Mouse (Mus musculus): ENCODE results near the gene Olfr957.

Olfr957 gene

GRCm38 (mm10) chr9:39515531-39515930, at the start of gene Olfr957:
Olfr957 (minus strand) TSS chr9:39515809.
- no peak for DNase-seq (ENCODE audit: low spot score)

GRCm38 (mm10) chr9:39558349-39558647, 42.7 kb upstream of the Olfr957 start:
- no peak for DNase-seq (ENCODE audit: low spot score)

- DNase-seq (ENCODE audit: low spot score) = no peak
These were observed 42.1 kb upstream of the Olfr957 start for GRCm38 (mm10) chr9:39557529-39558348.

- DNase-seq (ENCODE audit: low spot score) = no peak
These were observed 38.3 kb upstream of the Olfr957 start, which contains the start of gene Olfr958 for GRCm38 (mm10) chr9:39553946-39554345. Olfr958 (minus strand) TSS chr9:39554054.

- no peak for DNase-seq (ENCODE audit: low spot score)
These were observed 35.2 kb upstream of the Olfr957 start for GRCm38 (mm10) chr9:39550806-39551205.

GRCm38 (mm10) chr9:39523616-39524285, 8.1 kb upstream of the Olfr957 start:
- no peak for DNase-seq (ENCODE audit: low spot score)

- DNase-seq (ENCODE audit: low spot score) = no peak
These were observed 3.0 kb upstream of the Olfr957 start for GRCm38 (mm10) chr9:39518595-39518994.

GRCm38 (mm10) chr9:39509412-39509811, 6.2 kb downstream of the Olfr957 start:
- DNase-seq (ENCODE audit: low spot score) = no peak

GRCm38 (mm10) chr9:39508998-39509397, 6.6 kb downstream of the Olfr957 start:
- peak; percentile 2 for DNase-seq (ENCODE audit: low spot score)

- DNase-seq (ENCODE audit: low spot score) = no peak
These were observed 21.7 kb downstream of the Olfr957 start, which contains the start of gene Olfr44 for GRCm38 (mm10) chr9:39493895-39494294. Olfr44 (minus strand) TSS chr9:39493995.

- DNase-seq (ENCODE audit: low spot score) = no peak
These were observed 43.8 kb downstream of the Olfr957 start, which contains the start of gene Olfr955 for GRCm38 (mm10) chr9:39471844-39472243. Olfr955 (minus strand) TSS chr9:39471944.

Data from ovary, postnatal 10 days (tissue).